Mouse (Mus musculus): ENCODE results near the gene Acot8. TPM values are rescaled to one million over a fixed set of nuclear protein-coding genes. Genes with fewer than 3 reads are reported as not detected.
A peak's percentile ranks its signal among the peaks of the same experiment; 100 is the strongest.
"Not testable (repeated sequence)": the region's sequence is repeated elsewhere in the genome, so short reads cannot be mapped to it uniquely, and the experiment has no call there.

Acot8 gene
- polyA plus RNA-seq, 1 experiment from 2014 or later: 12.0 TPM

- ATAC-seq (replicated peaks; ENCODE audit: insufficient number of reproducible peaks, insufficient read depth, low FRiP score, low read depth): no peak
- peaks cover 24% of the 10 kb centered on the region for H3K4me1 ChIP-seq (replicated peaks)
- no peak overlapping the region for H3K4me3 ChIP-seq
- H3K9me3 ChIP-seq (replicated peaks): no peaks in the 10 kb centered on the region
- no peak overlapping the region for H3K27ac ChIP-seq
- peaks cover 10% of the 10 kb centered on the region; the same call in 1 of the 2 replicates for H3K36me3 ChIP-seq
- H3K9ac ChIP-seq: no peak overlapping the region
- no peak overlapping the region for H3K4me2 ChIP-seq
- 74% methylated on average over 7 of the region's 7 CpGs for WGBS
- H3K27me3 ChIP-seq: no peaks in the 10 kb centered on the region
Observed at GRCm38 (mm10) chr2:164806614-164807013, 1.9 kb upstream of the Acot8 start.

DNA sequence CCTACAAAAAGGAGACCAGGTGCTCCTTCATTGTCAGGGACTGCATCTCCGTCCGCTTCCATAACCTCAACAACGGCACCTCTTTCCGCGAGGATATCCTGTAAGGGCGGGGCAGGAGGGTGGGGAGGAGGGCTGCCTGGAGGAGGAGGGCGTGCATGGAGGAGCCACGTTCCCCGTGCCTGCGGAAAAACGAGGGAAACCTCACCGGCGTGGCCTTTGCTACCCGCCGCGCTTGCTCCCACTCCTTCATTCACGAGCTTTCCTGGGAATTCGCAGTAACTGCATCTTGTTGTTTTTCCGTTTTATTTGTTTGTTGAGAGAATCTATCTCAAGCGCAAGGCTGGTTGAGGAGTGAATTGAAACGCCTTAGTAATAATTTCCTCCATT, 643 bp upstream of the Acot8 start:
- no peaks in the 10 kb centered on the region for H3K27me3 ChIP-seq
- ATAC-seq (replicated peaks; ENCODE audit: insufficient number of reproducible peaks, insufficient read depth, low FRiP score, low read depth): peak; percentile 50
- peaks cover 24% of the 10 kb centered on the region for H3K4me1 ChIP-seq (replicated peaks)
- WGBS: 2% methylated on average over 21 of the region's 21 CpGs
- peak overlapping the region; percentile 91 for H3K4me3 ChIP-seq
- peak overlapping the region; percentile 88 for H3K27ac ChIP-seq
- H3K9ac ChIP-seq: peak overlapping the region; percentile 86
- peak overlapping the region; percentile 88 for H3K4me2 ChIP-seq
- no peaks in the 10 kb centered on the region for H3K9me3 ChIP-seq (replicated peaks)
- H3K36me3 ChIP-seq: peaks cover 22% of the 10 kb centered on the region; the same call in 1 of the 2 replicates

- WGBS: 56% methylated on average over 1 of the region's 1 CpGs
- Histone ChIP-seq H3K4me1 (replicated peaks) (peaks cover 24% of the 10 kb centered on the region), H3K27ac (no peak overlapping the region), H3K4me3 (peak overlapping the region; percentile 91), H3K27me3 (no peaks in the 10 kb centered on the region), H3K36me3 (peaks cover 33% of the 10 kb centered on the region; the same call in 1 of the 2 replicates), H3K9me3 (replicated peaks) (no peaks in the 10 kb centered on the region), H3K4me2 (peak overlapping the region; percentile 74), H3K9ac (peak overlapping the region; percentile 77)
- no peak for ATAC-seq (replicated peaks; ENCODE audit: insufficient number of reproducible peaks, insufficient read depth, low FRiP score, low read depth)
Observed at GRCm38 (mm10) chr2:164803921-164804313, 765 bp downstream of the Acot8 start.

DNA sequence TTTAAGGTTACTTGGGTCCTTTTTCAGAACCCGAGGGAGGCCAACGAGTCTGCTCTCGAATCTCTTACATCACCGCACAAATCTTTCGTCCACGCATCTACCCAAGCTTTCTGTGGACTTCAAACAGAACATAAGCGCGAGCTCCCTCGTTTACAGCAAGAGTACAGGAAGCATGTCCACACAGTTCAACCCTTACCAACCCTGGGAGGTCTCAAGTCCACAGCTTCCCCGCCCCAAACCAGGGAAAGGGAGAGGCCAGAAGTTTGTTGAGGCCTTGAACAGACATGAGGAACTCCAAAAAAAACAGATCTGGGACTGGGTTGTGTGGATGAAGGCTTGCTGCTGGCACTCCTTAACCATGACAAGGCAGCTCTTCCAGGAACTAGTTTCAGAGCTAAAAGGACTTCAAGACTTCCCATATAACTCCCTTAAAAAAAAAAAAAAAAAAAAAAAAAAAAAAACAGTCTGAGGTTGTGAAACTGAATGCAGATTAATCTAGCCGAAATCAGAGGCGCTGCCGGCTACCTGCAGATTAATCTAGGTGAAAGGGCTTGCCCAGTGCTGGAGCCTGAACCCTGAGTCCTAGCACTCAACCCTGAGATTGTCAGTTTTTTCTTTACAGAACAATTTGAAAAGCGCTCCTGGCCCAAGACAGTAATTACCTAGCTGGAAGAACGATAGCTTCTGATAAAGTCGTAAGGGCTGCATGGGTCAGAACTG, 1.3 kb downstream of the Acot8 start:
- Histone ChIP-seq H3K36me3 (peaks cover 34% of the 10 kb centered on the region; the same call in 1 of the 2 replicates), H3K9ac (peak overlapping the region; percentile 77), H3K4me1 (replicated peaks) (peaks cover 24% of the 10 kb centered on the region), H3K9me3 (replicated peaks) (no peaks in the 10 kb centered on the region), H3K4me2 (peak overlapping the region; percentile 74), H3K27ac (no peak overlapping the region), H3K27me3 (no peaks in the 10 kb centered on the region), H3K4me3 (peak overlapping the region; percentile 91)
- whole genome bisulfite sequencing: 87% methylated on average over 16 of the region's 16 CpGs
- ATAC-seq (replicated peaks; ENCODE audit: insufficient number of reproducible peaks, insufficient read depth, low FRiP score, low read depth): no peak

DNA sequence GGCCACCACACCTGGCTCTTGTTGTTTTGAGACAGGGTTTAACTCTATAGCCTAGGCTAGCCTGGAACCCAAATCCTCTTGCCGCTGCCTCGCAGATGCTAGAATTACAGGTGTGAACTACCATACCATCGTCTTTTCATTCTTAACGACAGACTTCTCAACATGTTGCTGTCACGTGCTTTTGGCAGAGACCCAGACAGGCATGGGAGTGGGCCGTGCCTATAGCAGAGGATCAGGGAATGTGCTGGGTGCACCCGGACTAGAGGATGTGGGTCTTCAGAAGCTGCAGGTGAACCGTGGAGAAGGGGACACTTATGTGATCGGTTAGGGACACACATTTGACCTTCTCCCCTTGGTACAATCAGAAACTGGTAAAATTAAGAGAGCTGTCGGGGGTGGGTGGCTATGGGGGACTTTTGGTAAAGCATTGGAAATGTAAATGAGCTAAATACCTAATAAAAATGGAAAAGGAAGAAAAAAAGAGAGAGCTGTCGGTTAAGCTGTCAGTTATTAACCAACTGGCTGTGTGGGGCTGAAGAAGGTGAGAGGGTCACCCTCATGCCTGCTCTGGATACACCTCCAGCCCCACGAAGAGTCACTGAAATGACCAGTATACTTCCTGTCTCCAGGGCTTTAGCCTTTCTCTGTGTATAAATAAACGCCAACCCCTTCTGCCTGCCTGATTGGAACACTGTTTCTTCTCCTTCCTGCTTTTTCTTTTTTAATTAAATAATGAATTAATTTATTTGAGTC, 4.3 kb downstream of the Acot8 start:
- H3K27me3 ChIP-seq: no peaks in the 10 kb centered on the region
- H3K9ac ChIP-seq: no peak overlapping the region
- H3K9me3 ChIP-seq (replicated peaks): no peaks in the 10 kb centered on the region
- 87% methylated on average over 13 of the region's 13 CpGs for WGBS
- H3K4me3 ChIP-seq: no peak overlapping the region
- ATAC-seq (replicated peaks; ENCODE audit: insufficient number of reproducible peaks, insufficient read depth, low FRiP score, low read depth): no peak
- no peak overlapping the region for H3K4me2 ChIP-seq
- H3K27ac ChIP-seq: no peak overlapping the region
- H3K4me1 ChIP-seq (replicated peaks): peaks cover 17% of the 10 kb centered on the region
- H3K36me3 ChIP-seq: peaks cover 51% of the 10 kb centered on the region; the same call in 1 of the 2 replicates

DNA sequence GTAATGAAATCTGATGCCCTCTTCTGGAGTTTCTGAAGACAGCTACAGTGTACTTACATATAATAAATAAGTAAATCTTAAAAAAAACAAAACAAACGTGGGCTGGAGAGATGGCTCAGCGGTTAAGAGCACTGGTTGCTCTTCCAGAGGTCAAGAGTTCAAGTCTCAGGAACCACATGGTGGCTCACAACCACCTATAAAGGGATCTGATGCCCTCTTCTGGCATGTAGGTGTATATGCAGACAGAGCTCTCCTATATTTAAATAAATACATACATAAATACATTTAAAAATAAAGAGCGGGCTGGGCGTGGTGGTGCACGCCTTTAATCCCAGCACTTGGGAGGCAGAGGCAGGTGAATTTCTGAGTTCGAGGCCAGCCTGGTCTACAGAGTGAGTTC, 6.1 kb downstream of the Acot8 start:
- ATAC-seq (replicated peaks; ENCODE audit: insufficient number of reproducible peaks, insufficient read depth, low FRiP score, low read depth); H3K27ac ChIP-seq; H3K9ac ChIP-seq; H3K4me3 ChIP-seq; H3K9me3 ChIP-seq (replicated peaks); H3K27me3 ChIP-seq; H3K4me2 ChIP-seq: not testable (repeated sequence)
- H3K4me1 ChIP-seq (replicated peaks): peaks cover 14% of the 10 kb centered on the region
- 79% methylated on average over 6 of the region's 6 CpGs for WGBS
- peaks cover 58% of the 10 kb centered on the region; the same call in 1 of the 2 replicates for H3K36me3 ChIP-seq

DNA sequence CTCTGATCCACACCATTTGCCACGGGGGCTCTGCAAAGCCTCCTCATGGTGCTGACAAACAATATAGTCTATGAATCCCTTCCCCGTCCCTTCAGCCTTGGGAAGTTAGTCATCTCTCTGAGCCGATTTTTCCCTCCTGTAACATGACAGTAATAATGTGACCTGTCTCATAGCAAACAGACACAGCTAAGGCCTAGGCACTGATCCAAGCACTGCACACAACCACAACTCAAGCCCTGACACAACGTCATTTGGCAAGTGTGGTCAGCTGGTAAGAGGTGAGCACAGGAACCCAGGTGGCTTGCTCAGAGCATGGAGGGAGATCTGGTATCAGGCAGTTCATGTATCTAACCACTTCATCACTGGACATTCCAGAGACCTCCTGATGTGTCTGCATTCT, 8.8 kb downstream of the Acot8 start:
- Histone ChIP-seq H3K27me3 (no peaks in the 10 kb centered on the region), H3K4me3 (no peak overlapping the region), H3K4me2 (no peak overlapping the region), H3K36me3 (peaks cover 65% of the 10 kb centered on the region), H3K4me1 (replicated peaks) (peaks cover 16% of the 10 kb centered on the region), H3K9ac (no peak overlapping the region), H3K9me3 (replicated peaks) (no peaks in the 10 kb centered on the region), H3K27ac (no peak overlapping the region)
- ATAC-seq (replicated peaks; ENCODE audit: insufficient number of reproducible peaks, insufficient read depth, low FRiP score, low read depth): no peak
- 73% methylated on average over 4 of the region's 4 CpGs for WGBS

DNA sequence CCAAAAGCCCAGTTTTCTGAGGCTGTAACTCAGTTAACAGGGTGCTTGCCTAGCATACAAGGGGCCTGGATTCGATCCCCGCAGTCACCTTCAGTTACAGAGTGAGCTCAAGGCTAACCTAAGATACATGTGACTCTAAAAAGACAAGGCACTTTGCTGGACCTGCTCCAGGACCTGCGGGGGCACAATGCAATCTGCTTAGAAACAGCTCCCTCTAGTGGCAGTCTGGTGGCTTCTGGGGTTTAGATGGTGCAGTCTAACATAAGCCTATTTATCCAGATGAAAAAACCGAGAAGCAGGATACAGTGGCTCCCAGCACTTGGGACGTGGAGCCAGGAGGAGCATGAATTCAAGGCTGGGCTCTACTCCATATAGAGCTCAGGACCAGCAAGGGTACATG, 10.4 kb downstream of the Acot8 start:
- WGBS: 26% methylated on average over 5 of the region's 5 CpGs
- no peak overlapping the region for H3K4me3 ChIP-seq
- no peaks in the 10 kb centered on the region for H3K27me3 ChIP-seq
- H3K27ac ChIP-seq: peak overlapping the region; percentile 76
- peaks cover 16% of the 10 kb centered on the region for H3K4me1 ChIP-seq (replicated peaks)
- no peak overlapping the region for H3K4me2 ChIP-seq
- peaks cover 66% of the 10 kb centered on the region for H3K36me3 ChIP-seq
- no peak overlapping the region for H3K9ac ChIP-seq
- H3K9me3 ChIP-seq (replicated peaks): no peaks in the 10 kb centered on the region
- ATAC-seq (replicated peaks; ENCODE audit: insufficient number of reproducible peaks, insufficient read depth, low FRiP score, low read depth): peak; percentile 48

DNA sequence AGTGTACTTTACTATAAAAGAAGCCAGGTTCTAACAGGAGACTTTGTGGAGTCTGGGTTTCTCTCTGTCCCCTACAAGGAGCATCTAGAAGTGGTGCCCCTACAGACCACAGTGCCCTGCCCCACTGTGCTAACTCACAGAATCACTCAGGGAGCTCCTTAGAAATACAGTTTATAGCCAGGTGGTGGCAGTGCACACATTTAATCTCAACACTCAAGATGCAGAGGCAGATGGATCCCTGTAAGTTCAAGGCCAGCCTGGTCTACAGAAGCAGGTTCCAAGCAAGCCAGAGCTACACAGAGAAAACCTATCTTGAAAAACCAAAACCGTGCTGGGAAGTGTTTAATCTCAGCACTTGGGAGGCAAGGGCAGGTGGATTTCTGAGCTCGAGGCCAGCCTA, 10.9 kb downstream of the Acot8 start:
- Histone ChIP-seq H3K9ac (no peak overlapping the region), H3K27ac (peak overlapping the region; percentile 76)

GRCm38 (mm10) chr2:164793236-164793635, 11.4 kb downstream of the Acot8 start:
- Histone ChIP-seq H3K36me3 (peaks cover 61% of the 10 kb centered on the region), H3K9me3 (replicated peaks) (no peaks in the 10 kb centered on the region), H3K27me3 (no peaks in the 10 kb centered on the region), H3K27ac (peak overlapping the region; percentile 76), H3K9ac (no peak overlapping the region), H3K4me1 (replicated peaks) (peaks cover 21% of the 10 kb centered on the region), H3K4me3 (no peak overlapping the region), H3K4me2 (no peak overlapping the region)
- WGBS: 34% methylated on average over 3 of the region's 3 CpGs
- no peak for ATAC-seq (replicated peaks; ENCODE audit: insufficient number of reproducible peaks, insufficient read depth, low FRiP score, low read depth)

More for the DNA sequence above, 10.9 kb downstream of the Acot8 start:
- Histone ChIP-seq H3K27me3 (no peaks in the 10 kb centered on the region), H3K4me3 (no peak overlapping the region), H3K9me3 (replicated peaks) (no peaks in the 10 kb centered on the region), H3K36me3 (peaks cover 61% of the 10 kb centered on the region), H3K4me1 (replicated peaks) (peaks cover 16% of the 10 kb centered on the region), H3K4me2 (no peak overlapping the region)
- WGBS: 76% methylated on average over 2 of the region's 2 CpGs
- no peak for ATAC-seq (replicated peaks; ENCODE audit: insufficient number of reproducible peaks, insufficient read depth, low FRiP score, low read depth)

DNA sequence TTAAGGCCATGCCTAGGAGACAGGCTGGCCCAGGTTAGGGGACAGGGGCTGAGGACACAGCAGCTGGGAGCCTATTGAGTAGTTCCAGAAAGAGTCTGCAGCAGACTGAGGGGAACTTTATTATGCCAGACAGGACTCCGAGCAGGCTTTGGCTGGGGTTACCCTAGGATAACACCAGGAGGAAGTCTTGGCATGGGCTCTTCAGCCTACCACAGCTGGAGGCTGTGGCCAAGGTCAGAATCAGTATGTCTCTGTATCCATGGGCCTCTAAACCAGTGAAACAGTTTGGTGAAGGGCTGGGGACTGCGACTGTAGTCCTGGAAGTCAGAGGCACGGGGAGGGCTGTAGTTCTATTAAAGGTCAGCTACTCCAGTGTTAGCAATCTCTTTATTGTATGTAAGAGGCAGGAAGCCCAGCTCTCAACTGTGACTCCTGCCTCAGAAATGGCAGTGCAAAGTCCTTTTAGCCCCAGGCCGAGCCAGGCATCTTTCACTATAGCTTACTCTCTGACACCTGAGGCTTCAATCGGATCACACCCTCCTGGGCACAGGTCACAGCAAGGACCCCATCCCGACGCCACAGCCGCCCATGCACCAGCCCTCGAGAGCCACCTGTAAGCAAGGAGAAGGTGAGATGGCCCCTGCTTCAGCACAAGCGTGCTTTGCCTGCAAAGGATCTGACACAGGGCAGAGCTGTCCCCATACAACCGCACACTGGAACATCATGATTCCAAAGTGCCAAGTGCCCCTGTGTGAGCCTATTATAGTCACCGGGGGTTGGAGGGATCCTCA, 12.1 kb downstream of the Acot8 start:
- Histone ChIP-seq H3K4me3 (no peak overlapping the region), H3K27ac (peak overlapping the region; percentile 76), H3K9ac (no peak overlapping the region), H3K4me2 (no peak overlapping the region), H3K4me1 (replicated peaks) (peaks cover 25% of the 10 kb centered on the region), H3K9me3 (replicated peaks) (no peaks in the 10 kb centered on the region), H3K27me3 (no peaks in the 10 kb centered on the region), H3K36me3 (peaks cover 55% of the 10 kb centered on the region)
- WGBS: 83% methylated on average over 12 of the region's 12 CpGs
- ATAC-seq (replicated peaks; ENCODE audit: insufficient number of reproducible peaks, insufficient read depth, low FRiP score, low read depth): no peak
